Mouse (Mus musculus): ENCODE measurements at regions not wholly inside any gene's neighbourhood (a gene's known extent, or its start where the extent isn't known, plus 50 kb on each side); places are given as distances from the start of the nearest gene placed in this dataset.

GRCm38 (mm10) chr6:116848538-116849093, 131.9 kb upstream of the Tmem72 start:
- TF ChIP-seq POLR2A (IDR thresholded peaks at IDR 0.05; ENCODE audit: insufficient read depth, low read depth, low read length), result no peak
- TF ChIP-seq CTCF (IDR thresholded peaks at IDR 0.05), result no peak
- TF ChIP-seq EP300 (IDR thresholded peaks at IDR 0.05; ENCODE audit: insufficient read depth, low read depth, low read length), result no peak

All from heart, adult 2 months (tissue).